ENCODE assay signal across 21 mouse cellular contexts in genomic region chr5:97878215-97878794, GRCm38 (mm10).
A peak's percentile ranks its signal among the peaks of the same experiment; 100 is the strongest.
DNase-seq lines count a peak whose midpoint lies in the region; ATAC-seq and TF ChIP-seq lines count a peak whose summit lies in the region.
"Had no signal": no experiment of that assay in that cellular context is flagged by ENCODE, and none has a peak within 500 bp of the region (broad histone marks: within the 10 kb centered on the region; RNA-seq: fewer than 3 reads in every experiment).

No protein-coding gene starts in this region.

- H3K9ac ChIP-seq in liver, adult 2 months (ENCODE audit: low read depth, low read length), result no peak overlapping the region
- no peak overlapping the region for H3K9ac ChIP-seq in liver, postnatal 0 days (replicated peaks)
- H3K9ac ChIP-seq: embryonic facial prominence, embryonic 13.5 days; hindbrain, embryonic 12.5 days; limb, embryonic 13.5 days; liver, embryonic 15.5 days had no signal

- H3K79me2 ChIP-seq in liver, adult 2 months (ENCODE audit: control insufficient read depth, insufficient read depth, low read length), result no peaks in the 10 kb centered on the region

- H3K9me3 ChIP-seq in liver, postnatal 0 days (ENCODE audit: low read length), result no peaks in the 10 kb centered on the region
- H3K9me3 ChIP-seq: embryonic facial prominence, embryonic 13.5 days; G1E; hindbrain, embryonic 12.5 days; limb, embryonic 13.5 days; liver, embryonic 15.5 days; midbrain, embryonic 10.5 days had no signal

- no peak overlapping the region for H3K4me3 ChIP-seq in liver, adult 2 months (ENCODE audit: insufficient read depth, low read depth, low read length)
- no peak overlapping the region for H3K4me3 ChIP-seq in liver, postnatal 0 days (ENCODE audit: low read depth, low read length)
- H3K4me3 ChIP-seq: embryonic facial prominence, embryonic 13.5 days; heart, adult 2 months; hindbrain, embryonic 12.5 days; limb, embryonic 13.5 days; liver, embryonic 15.5 days; midbrain, embryonic 10.5 days had no signal

- H3K27me3 ChIP-seq in liver, adult 2 months (ENCODE audit: control insufficient read depth, insufficient read depth, low read length), result no peaks in the 10 kb centered on the region
- H3K27me3 ChIP-seq in liver, postnatal 0 days (ENCODE audit: insufficient read depth, low read length), result no peaks in the 10 kb centered on the region
- H3K27me3 ChIP-seq: embryonic facial prominence, embryonic 13.5 days; hindbrain, embryonic 12.5 days; limb, embryonic 13.5 days; liver, embryonic 15.5 days had no signal

- 14% methylated on average over 1 of the region's 1 CpGs for WGBS in liver, adult 2 months
- WGBS in liver, postnatal 0 days (ENCODE audit: insufficient replicate concordance), result 46% methylated on average over 1 of the region's 1 CpGs

- ATAC-seq in liver, postnatal 0 days, result no peak
- ATAC-seq: CD4-positive, CD25-positive, alpha-beta regulatory T cell, adult 4 months had no signal

- peaks cover 11% of the 10 kb centered on the region for H3K4me1 ChIP-seq in liver, adult 2 months (ENCODE audit: control insufficient read depth, insufficient read depth, low read length)
- H3K4me1 ChIP-seq in liver, postnatal 0 days (ENCODE audit: insufficient read depth), result no peaks in the 10 kb centered on the region; the same call in 1 of the 2 replicates
- H3K4me1 ChIP-seq: embryonic facial prominence, embryonic 13.5 days; hindbrain, embryonic 12.5 days; limb, embryonic 13.5 days; liver, embryonic 15.5 days had no signal

- no peak for TF ChIP-seq CTCF in liver, adult 2 months (IDR thresholded peaks at IDR 0.05; ENCODE audit: low read depth, low read length)
- TF ChIP-seq CTCF in liver, postnatal 0 days (IDR thresholded peaks at IDR 0.05; ENCODE audit: low read depth), result no peak

- TF ChIP-seq POLR2A in liver, adult 2 months (IDR thresholded peaks at IDR 0.05; ENCODE audit: extremely low read depth, insufficient read depth, low read length), result no peak

- peak; percentile 73 for DNase-seq in liver, adult 2 months (ENCODE audit: extremely low read depth, low read depth, low spot score)
- DNase-seq in liver, postnatal 0 days, result no peak
- peak; percentile 32 for DNase-seq in adipocyte (ENCODE audit: low spot score)
- peak; percentile 23 for DNase-seq in lung, postnatal 14 days
- DNase-seq in ovary, postnatal 14 days (ENCODE audit: low spot score), result no peak
- DNase-seq in layer of hippocampus, adult 9-11 months, result no peak
- no peak for DNase-seq in layer of hippocampus, adult 8-10 months (ENCODE audit: low spot score in 2 of 2)
- DNase-seq: adrenal gland, postnatal 14 days; cerebellum, adult 18-20 months; gastrocnemius, postnatal 10 days; heart, adult 2 months; kidney, postnatal 10 days; right cerebral cortex, postnatal 4 days; thymus, postnatal 36 days had no signal

- no peak for TF ChIP-seq EP300 in liver, postnatal 0 days (IDR thresholded peaks at IDR 0.05; ENCODE audit: low read depth)

- H3K36me3 ChIP-seq in liver, adult 2 months (ENCODE audit: control insufficient read depth, insufficient read depth, low read length), result no peaks in the 10 kb centered on the region
- no peaks in the 10 kb centered on the region for H3K36me3 ChIP-seq in liver, postnatal 0 days (replicated peaks; ENCODE audit: insufficient read depth, low read length)
- H3K36me3 ChIP-seq: embryonic facial prominence, embryonic 13.5 days; G1E; hindbrain, embryonic 12.5 days; limb, embryonic 13.5 days; liver, embryonic 15.5 days; midbrain, embryonic 10.5 days had no signal

- no peak overlapping the region for H3K4me2 ChIP-seq in liver, postnatal 0 days (ENCODE audit: low read depth, low read length)
- H3K4me2 ChIP-seq: embryonic facial prominence, embryonic 13.5 days; hindbrain, embryonic 12.5 days; limb, embryonic 13.5 days; liver, embryonic 15.5 days had no signal

- H3K27ac ChIP-seq in liver, adult 2 months (replicated peaks; ENCODE audit: insufficient read depth, low read depth, low read length), result no peak overlapping the region
- H3K27ac ChIP-seq in liver, postnatal 0 days (ENCODE audit: low read depth), result no peak overlapping the region
- H3K27ac ChIP-seq: embryonic facial prominence, embryonic 13.5 days; heart, adult 2 months; hindbrain, embryonic 12.5 days; limb, embryonic 13.5 days; liver, embryonic 15.5 days; midbrain, embryonic 10.5 days had no signal

Comparison
In these comparisons a context has a peak if more than half of its experiments do, and no peak if none do; other contexts are left out.
1. DNase-seq: peak in liver, adult 2 months (single experiment), adipocyte (single experiment) and lung, postnatal 14 days (single experiment); none in liver, postnatal 0 days (single experiment), ovary, postnatal 14 days (single experiment), layer of hippocampus, adult 9-11 months (single experiment) and layer of hippocampus, adult 8-10 months (0 of 2).